Mouse (Mus musculus) embryonic fibroblast, embryonic 13.5 days (primary cell): ENCODE data around the gene Pgap1.

Experiments
- CTCF ChIP-seq: IDR thresholded peaks from 2 replicates; pipeline ENCODE4 v1.5.1; 2011; ENCODE audit warnings: mild to moderate bottlenecking, control low read depth, low read length, moderate library complexity, borderline replicate concordance; ENCODE audit not compliant: insufficient read depth
- POLR2A ChIP-seq: IDR thresholded peaks from 2 replicates; pipeline ENCODE4 v1.6.1; 2011; ENCODE audit warnings: low read depth, mild to moderate bottlenecking, control low read depth, low read length, moderate library complexity

- TF ChIP-seq CTCF = no peak
- TF ChIP-seq POLR2A = no peak
Observed at GRCm38 (mm10) chr1:54585971-54586555, 28.6 kb upstream of the Pgap1 start.
